ENCODE assay signal across 9 mouse cellular contexts in genomic region chr11:98784139-98784538, GRCm38 (mm10). TPM values are rescaled to one million over a fixed set of nuclear protein-coding genes. Genes with fewer than 3 reads are reported as not detected.
DNase-seq lines count a peak whose midpoint lies in the region; ATAC-seq and TF ChIP-seq lines count a peak whose summit lies in the region.
"Had no signal": no experiment of that assay in that cellular context is flagged by ENCODE, and none has a peak within 500 bp of the region (broad histone marks: within the 10 kb centered on the region; RNA-seq: fewer than 3 reads in every experiment).

No protein-coding gene starts in this region.

- no peak overlapping the region for H3K4me2 ChIP-seq in embryonic facial prominence, embryonic 13.5 days
- peak overlapping the region; percentile 79; the same call in 1 of the 2 replicates for H3K4me2 ChIP-seq in liver, embryonic 12.5 days

- H3K4me1 ChIP-seq in embryonic facial prominence, embryonic 13.5 days, result peaks cover 62% of the 10 kb centered on the region
- H3K4me1 ChIP-seq in liver, embryonic 12.5 days, result peaks cover 75% of the 10 kb centered on the region

- H3K9ac ChIP-seq in embryonic facial prominence, embryonic 13.5 days, result no peak overlapping the region
- H3K9ac ChIP-seq in liver, embryonic 12.5 days, result peak overlapping the region; percentile 61; the same call in 1 of the 2 replicates

- H3K27me3 ChIP-seq in embryonic facial prominence, embryonic 13.5 days, result no peaks in the 10 kb centered on the region
- no peaks in the 10 kb centered on the region for H3K27me3 ChIP-seq in liver, embryonic 12.5 days (replicated peaks)

- no peak for ATAC-seq in embryonic facial prominence, embryonic 13.5 days (ENCODE audit: insufficient number of reproducible peaks, insufficient read depth, low FRiP score, low TSS enrichment, low read depth)
- no peak for ATAC-seq in liver, embryonic 12.5 days

- peak; percentile 56 for DNase-seq in cerebellum, adult 9-11 months
- no peak for DNase-seq in cerebellum, postnatal 25 days
- DNase-seq in layer of hippocampus, adult 2 months (ENCODE audit: low spot score in 2 of 2), result no peak
- DNase-seq in layer of hippocampus, postnatal 10 days (ENCODE audit: low spot score in 2 of 2), result no peak
- DNase-seq in urinary bladder, adult 2 months (ENCODE audit: low spot score), result no peak
- DNase-seq in thymus, postnatal 10 days (ENCODE audit: low spot score in 2 of 2), result no peak

- no peak for TF ChIP-seq CTCF in layer of hippocampus, adult 2 months (conservative IDR thresholded peaks at IDR 0.05)

- H3K9me3 ChIP-seq in embryonic facial prominence, embryonic 13.5 days, result no peaks in the 10 kb centered on the region
- no peaks in the 10 kb centered on the region for H3K9me3 ChIP-seq in liver, embryonic 12.5 days (replicated peaks)

- no peak overlapping the region for H3K4me3 ChIP-seq in layer of hippocampus, adult 2 months
- no peak overlapping the region for H3K4me3 ChIP-seq in embryonic facial prominence, embryonic 13.5 days
- H3K4me3 ChIP-seq in liver, embryonic 12.5 days, result no peak overlapping the region

- peak overlapping the region; percentile 100 for H3K27ac ChIP-seq in layer of hippocampus, adult 2 months
- H3K27ac ChIP-seq in embryonic facial prominence, embryonic 13.5 days, result peak overlapping the region; percentile 91; the same call in 1 of the 2 replicates
- peak overlapping the region; percentile 80; the same call in 1 of the 2 replicates for H3K27ac ChIP-seq in liver, embryonic 12.5 days

- WGBS in embryonic facial prominence, embryonic 13.5 days, result 70% methylated on average over 4 of the region's 4 CpGs
- 65% methylated on average over 4 of the region's 4 CpGs for WGBS in liver, embryonic 12.5 days (ENCODE audit: insufficient replicate concordance)

- no peaks in the 10 kb centered on the region for H3K36me3 ChIP-seq in embryonic facial prominence, embryonic 13.5 days
- no peaks in the 10 kb centered on the region for H3K36me3 ChIP-seq in liver, embryonic 12.5 days

RNA-seq across cellular contexts. Expression of gene Nr1d1, which starts 9.0 kb away (rescaled TPM):
- total RNA-seq in layer of hippocampus, adult 2 months (2021), result 10 to 100 TPM; 93.2 to 94.0 TPM
- 10 to 100 TPM; 39.1 to 41.5 TPM for total RNA-seq in layer of hippocampus, postnatal 10 days (2021)
- 1.4 and 1.5 TPM in 2 replicates for polyA plus RNA-seq in embryonic facial prominence, embryonic 13.5 days (2015; fragmentation: Nextera tagmentation; extraction: Ambion mirVana)
- 1.3 and 1.4 TPM in 2 replicates for polyA plus RNA-seq in liver, embryonic 12.5 days (2016; fragmentation: Nextera tagmentation; extraction: Ambion mirVana)
- 119 and 219 TPM in 2 replicates for polyA plus RNA-seq in urinary bladder, adult 2 months (2012; rRNA removed)

RNA-seq across cellular contexts. Expression of gene Msl1, which starts 11.2 kb away (rescaled TPM):
- total RNA-seq in layer of hippocampus, adult 2 months (2021), result 100 to 1,000 TPM; 168 to 178 TPM
- 100 to 1,000 TPM; 147 to 157 TPM for total RNA-seq in layer of hippocampus, postnatal 10 days (2021)
- polyA plus RNA-seq in embryonic facial prominence, embryonic 13.5 days (2015; fragmentation: Nextera tagmentation; extraction: Ambion mirVana), result 31.5 and 33.0 TPM in 2 replicates
- polyA plus RNA-seq in liver, embryonic 12.5 days (2016; fragmentation: Nextera tagmentation; extraction: Ambion mirVana), result 11.5 and 11.7 TPM in 2 replicates
- polyA plus RNA-seq in urinary bladder, adult 2 months (2012; rRNA removed), result 57.0 and 58.7 TPM in 2 replicates

RNA-seq across cellular contexts. Expression of gene Casc3, which starts 20.6 kb away (rescaled TPM):
- total RNA-seq in layer of hippocampus, adult 2 months (2021), result 10 to 100 TPM; 61.0 to 62.1 TPM
- total RNA-seq in layer of hippocampus, postnatal 10 days (2021), result 10 to 100 TPM; 65.8 to 66.3 TPM
- polyA plus RNA-seq in embryonic facial prominence, embryonic 13.5 days (2015; fragmentation: Nextera tagmentation; extraction: Ambion mirVana), result 39.0 and 40.3 TPM in 2 replicates
- polyA plus RNA-seq in liver, embryonic 12.5 days (2016; fragmentation: Nextera tagmentation; extraction: Ambion mirVana), result 26.4 and 29.7 TPM in 2 replicates
- 24.7 and 29.5 TPM in 2 replicates for polyA plus RNA-seq in urinary bladder, adult 2 months (2012; rRNA removed)

RNA-seq across cellular contexts. Expression of gene Thra, which starts 43.7 kb away (rescaled TPM):
- 1,000 to 10,000 TPM in 1 of 2 experiments, 100 to 1,000 TPM in 1; 996 to 1,082 TPM for total RNA-seq in layer of hippocampus, adult 2 months (2021)
- 1,000 to 10,000 TPM; 1,331 to 1,411 TPM for total RNA-seq in layer of hippocampus, postnatal 10 days (2021)
- 46.5 and 47.3 TPM in 2 replicates for polyA plus RNA-seq in embryonic facial prominence, embryonic 13.5 days (2015; fragmentation: Nextera tagmentation; extraction: Ambion mirVana)
- polyA plus RNA-seq in liver, embryonic 12.5 days (2016; fragmentation: Nextera tagmentation; extraction: Ambion mirVana), result 13.0 and 13.3 TPM in 2 replicates
- 62.2 and 88.1 TPM in 2 replicates for polyA plus RNA-seq in urinary bladder, adult 2 months (2012; rRNA removed)

RNA-seq across cellular contexts. Expression of gene Rapgefl1, which starts 52.4 kb away (rescaled TPM):
- total RNA-seq in layer of hippocampus, adult 2 months (2021), result 100 to 1,000 TPM; 213 to 240 TPM
- total RNA-seq in layer of hippocampus, postnatal 10 days (2021), result 100 to 1,000 TPM; 148 to 154 TPM
- polyA plus RNA-seq in embryonic facial prominence, embryonic 13.5 days (2015; fragmentation: Nextera tagmentation; extraction: Ambion mirVana), result 3.9 and 4.7 TPM in 2 replicates
- polyA plus RNA-seq in liver, embryonic 12.5 days (2016; fragmentation: Nextera tagmentation; extraction: Ambion mirVana), result 0.21 and 0.24 TPM in 2 replicates
- 56.6 and 66.4 TPM in 2 replicates for polyA plus RNA-seq in urinary bladder, adult 2 months (2012; rRNA removed)
- total RNA-seq: granulocyte monocyte progenitor cell, adult 5-6 weeks had no signal

Comparison
In these comparisons a context has a peak if more than half of its experiments do, and no peak if none do; other contexts are left out.
1. RNA of gene Nr1d1, which starts 9.0 kb away (polyA plus RNA-seq): 119 to 219 TPM in urinary bladder, adult 2 months; 1.4 to 1.5 TPM in embryonic facial prominence, embryonic 13.5 days and 1.3 to 1.4 TPM in liver, embryonic 12.5 days; every median in the first group is over 10 times any median in the second.
2. Peak in every context shown above with its lines, with median percentiles within 50 percentile points of each other: H3K27ac ChIP-seq.